Mouse (Mus musculus) E14TG2a.4 (cell line): ENCODE measurements around the gene Pgbd1.

Source experiments
- CTCF ChIP-seq: conservative IDR thresholded peaks from 2 replicates; pipeline ENCODE4 v1.5.1; 2014; ENCODE audit warnings: low read length
- NANOG ChIP-seq: IDR thresholded peaks from 2 replicates; pipeline ENCODE4 v1.6.1; 2014; ENCODE audit warnings: borderline replicate concordance, low read length, mixed read lengths
- POU5F1 ChIP-seq: IDR thresholded peaks from 2 replicates; pipeline ENCODE4 v1.6.1; 2014; ENCODE audit warnings: low read length, borderline replicate concordance

GRCm38 (mm10) chr13:21454133-21454532, 13.3 kb upstream of the Pgbd1 start:
- no peak for TF ChIP-seq CTCF
- no peak for TF ChIP-seq NANOG
- no peak for TF ChIP-seq POU5F1
